Mouse (Mus musculus): Measurements from ENCODE around the gene Sod1. TPM values are rescaled to one million over a fixed set of nuclear protein-coding genes. Genes with fewer than 3 reads are reported as not detected.

The Sod1 gene
- polyA plus RNA-seq, 1 experiment = 1,571 TPM

DNA sequence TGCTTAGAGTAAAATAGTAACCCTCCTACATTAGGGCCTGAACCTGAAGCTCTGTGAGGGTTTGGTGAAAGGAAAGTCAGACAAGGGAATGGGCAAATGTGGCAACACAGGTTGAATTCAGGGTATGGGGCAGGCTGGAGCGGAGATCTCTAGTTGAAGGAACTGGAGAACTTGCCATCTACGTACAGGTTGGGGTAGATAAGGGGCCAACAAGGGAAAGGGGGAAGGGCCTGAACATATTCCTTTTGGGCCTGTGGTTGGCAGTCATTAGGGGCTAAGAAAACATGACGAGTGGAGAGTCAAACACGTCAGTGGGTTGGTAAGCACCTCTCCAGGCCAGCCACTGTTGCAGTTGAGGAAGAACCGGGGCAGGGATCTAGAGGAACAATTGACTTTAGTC, 40.7 kb upstream of the Sod1 start:
- Histone ChIP-seq H3K79me3 (ENCODE audit: low read depth) (no peaks in the 10 kb centered on the region), H3K36me3 (ENCODE audit: control insufficient read depth, insufficient read depth) (no peaks in the 10 kb centered on the region), H3ac (ENCODE audit: control insufficient read depth, insufficient read length, low read depth) (no peak overlapping the region), H3K79me2 (ENCODE audit: control insufficient read depth, insufficient read depth) (no peaks in the 10 kb centered on the region), H3K27me3 (ENCODE audit: control insufficient read depth, insufficient read depth, insufficient read length) (no peaks in the 10 kb centered on the region), H3K4me3 (ENCODE audit: insufficient read depth, poor library complexity, severe bottlenecking) (no peak overlapping the region)
- TF ChIP-seq USF1 (IDR thresholded peaks at IDR 0.05; ENCODE audit: low read depth) (no peak), MYOD1 (IDR thresholded peaks at IDR 0.05; ENCODE audit: control insufficient read depth, insufficient read length, low read depth) (no peak), MAX (IDR thresholded peaks at IDR 0.05) (no peak), CTCF (IDR thresholded peaks at IDR 0.05; ENCODE audit: control insufficient read depth, insufficient read depth, insufficient read length) (no peak), FOSL1 (IDR thresholded peaks at IDR 0.05; ENCODE audit: insufficient read depth, low read length, poor library complexity, severe bottlenecking) (no peak), MYOG (IDR thresholded peaks at IDR 0.05; ENCODE audit: control insufficient read depth, extremely low read depth, insufficient read length) (no peak), CEBPB (IDR thresholded peaks at IDR 0.05; ENCODE audit: low read depth) (no peak)

DNA sequence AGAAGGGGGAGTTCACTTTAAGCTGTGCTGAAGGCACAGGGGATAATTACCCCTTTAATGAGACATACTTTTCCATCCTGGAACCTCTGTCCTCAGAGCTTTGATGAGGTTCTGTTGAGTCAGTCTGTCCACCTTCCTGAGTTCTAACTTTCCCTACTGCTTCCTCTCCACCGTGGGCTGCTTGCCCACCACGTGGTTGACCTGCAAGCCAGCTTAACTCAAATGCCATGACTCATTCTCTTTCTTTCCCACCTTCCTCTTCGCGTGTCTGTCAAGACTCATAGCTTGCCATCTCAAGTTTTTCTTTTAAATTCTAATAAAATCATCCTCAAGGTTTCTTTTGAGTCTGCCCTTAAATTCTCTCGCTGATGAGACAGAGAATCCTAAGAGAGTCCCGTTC, 39.6 kb upstream of the Sod1 start:
- no peak overlapping the region for H3K4me3 ChIP-seq (ENCODE audit: insufficient read depth, poor library complexity, severe bottlenecking)
- TF ChIP-seq CTCF (IDR thresholded peaks at IDR 0.05; ENCODE audit: control insufficient read depth, insufficient read depth, insufficient read length) (no peak), MAX (IDR thresholded peaks at IDR 0.05) (no peak), CEBPB (IDR thresholded peaks at IDR 0.05; ENCODE audit: low read depth) (no peak), USF1 (IDR thresholded peaks at IDR 0.05; ENCODE audit: low read depth) (no peak), MYOD1 (IDR thresholded peaks at IDR 0.05; ENCODE audit: control insufficient read depth, insufficient read length, low read depth) (no peak), FOSL1 (IDR thresholded peaks at IDR 0.05; ENCODE audit: insufficient read depth, low read length, poor library complexity, severe bottlenecking) (no peak), MYOG (IDR thresholded peaks at IDR 0.05; ENCODE audit: control insufficient read depth, extremely low read depth, insufficient read length) (no peak)
- no peaks in the 10 kb centered on the region for H3K79me3 ChIP-seq (ENCODE audit: low read depth)
- H3K36me3 ChIP-seq (ENCODE audit: control insufficient read depth, insufficient read depth) = no peaks in the 10 kb centered on the region
- no peaks in the 10 kb centered on the region for H3K27me3 ChIP-seq (ENCODE audit: control insufficient read depth, insufficient read depth, insufficient read length)
- no peak overlapping the region for H3ac ChIP-seq (ENCODE audit: control insufficient read depth, insufficient read length, low read depth)
- no peaks in the 10 kb centered on the region for H3K79me2 ChIP-seq (ENCODE audit: control insufficient read depth, insufficient read depth)

DNA sequence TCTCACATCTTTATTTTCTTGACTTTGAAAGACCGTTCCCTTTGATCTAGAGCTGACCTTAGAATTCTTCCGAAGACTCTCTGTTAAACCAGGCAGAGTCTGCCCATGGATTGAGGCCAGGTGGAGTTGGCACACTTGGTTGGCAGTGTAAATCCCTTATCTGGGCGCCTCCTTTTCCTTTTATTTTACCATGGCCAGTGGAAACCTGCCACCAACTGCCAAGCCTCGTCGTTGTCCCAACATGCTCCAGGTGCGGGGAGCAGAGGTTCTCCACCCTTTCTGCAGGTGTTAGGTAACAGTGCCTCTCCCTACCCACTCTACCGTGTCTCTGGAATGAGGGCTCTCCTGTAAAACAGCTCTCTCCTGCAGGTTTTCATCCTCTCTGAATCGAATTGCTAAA, 38.9 kb upstream of the Sod1 start:
- TF ChIP-seq FOSL1 (IDR thresholded peaks at IDR 0.05; ENCODE audit: insufficient read depth, low read length, poor library complexity, severe bottlenecking) (no peak), MYOG (IDR thresholded peaks at IDR 0.05; ENCODE audit: control insufficient read depth, extremely low read depth, insufficient read length) (no peak), MAX (IDR thresholded peaks at IDR 0.05) (no peak), CEBPB (IDR thresholded peaks at IDR 0.05; ENCODE audit: low read depth) (no peak), USF1 (IDR thresholded peaks at IDR 0.05; ENCODE audit: low read depth) (no peak), MYOD1 (IDR thresholded peaks at IDR 0.05; ENCODE audit: control insufficient read depth, insufficient read length, low read depth) (no peak), CTCF (IDR thresholded peaks at IDR 0.05; ENCODE audit: control insufficient read depth, insufficient read depth, insufficient read length) (no peak)

DNA sequence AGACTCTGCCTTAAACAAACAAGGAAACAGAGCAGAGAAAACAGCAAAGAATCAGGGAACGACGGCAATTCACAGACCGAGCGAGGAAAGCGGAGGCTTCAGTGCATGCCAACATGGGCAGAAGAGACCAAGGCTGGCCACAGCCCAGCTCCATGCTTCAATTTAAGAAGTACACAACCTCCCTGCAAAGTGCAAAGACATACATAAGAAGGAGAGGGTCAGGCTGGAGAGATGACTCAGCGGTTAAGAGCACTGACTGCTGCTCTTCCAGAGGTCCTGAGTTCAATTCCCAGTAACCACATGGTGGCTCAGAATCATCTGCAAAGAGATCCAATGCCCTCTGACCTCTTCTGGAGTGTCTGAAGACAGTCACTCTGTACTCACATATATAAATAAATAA, 36.4 kb upstream of the Sod1 start:
- no peaks in the 10 kb centered on the region for H3K79me3 ChIP-seq (ENCODE audit: low read depth)
- H3K79me2 ChIP-seq (ENCODE audit: control insufficient read depth, insufficient read depth) = no peaks in the 10 kb centered on the region
- H3K27me3 ChIP-seq (ENCODE audit: control insufficient read depth, insufficient read depth, insufficient read length) = no peaks in the 10 kb centered on the region
- no peaks in the 10 kb centered on the region for H3K36me3 ChIP-seq (ENCODE audit: control insufficient read depth, insufficient read depth)
- no peak overlapping the region for H3ac ChIP-seq (ENCODE audit: control insufficient read depth, insufficient read length, low read depth)
- no peak overlapping the region for H3K4me3 ChIP-seq (ENCODE audit: insufficient read depth, poor library complexity, severe bottlenecking)
- TF ChIP-seq MYOD1 (IDR thresholded peaks at IDR 0.05; ENCODE audit: control insufficient read depth, insufficient read length, low read depth) (no peak), USF1 (IDR thresholded peaks at IDR 0.05; ENCODE audit: low read depth) (no peak), FOSL1 (IDR thresholded peaks at IDR 0.05; ENCODE audit: insufficient read depth, low read length, poor library complexity, severe bottlenecking) (no peak), CTCF (IDR thresholded peaks at IDR 0.05; ENCODE audit: control insufficient read depth, insufficient read depth, insufficient read length) (no peak), CEBPB (IDR thresholded peaks at IDR 0.05; ENCODE audit: low read depth) (no peak), MYOG (IDR thresholded peaks at IDR 0.05; ENCODE audit: control insufficient read depth, extremely low read depth, insufficient read length) (no peak), MAX (IDR thresholded peaks at IDR 0.05) (no peak)

More for the DNA sequence above, 38.9 kb upstream of the Sod1 start:
- Histone ChIP-seq H3K4me3 (ENCODE audit: insufficient read depth, poor library complexity, severe bottlenecking) (no peak overlapping the region), H3ac (ENCODE audit: control insufficient read depth, insufficient read length, low read depth) (no peak overlapping the region), H3K27me3 (ENCODE audit: control insufficient read depth, insufficient read depth, insufficient read length) (no peaks in the 10 kb centered on the region), H3K79me2 (ENCODE audit: control insufficient read depth, insufficient read depth) (no peaks in the 10 kb centered on the region), H3K79me3 (ENCODE audit: low read depth) (no peaks in the 10 kb centered on the region), H3K36me3 (ENCODE audit: control insufficient read depth, insufficient read depth) (no peaks in the 10 kb centered on the region)

DNA sequence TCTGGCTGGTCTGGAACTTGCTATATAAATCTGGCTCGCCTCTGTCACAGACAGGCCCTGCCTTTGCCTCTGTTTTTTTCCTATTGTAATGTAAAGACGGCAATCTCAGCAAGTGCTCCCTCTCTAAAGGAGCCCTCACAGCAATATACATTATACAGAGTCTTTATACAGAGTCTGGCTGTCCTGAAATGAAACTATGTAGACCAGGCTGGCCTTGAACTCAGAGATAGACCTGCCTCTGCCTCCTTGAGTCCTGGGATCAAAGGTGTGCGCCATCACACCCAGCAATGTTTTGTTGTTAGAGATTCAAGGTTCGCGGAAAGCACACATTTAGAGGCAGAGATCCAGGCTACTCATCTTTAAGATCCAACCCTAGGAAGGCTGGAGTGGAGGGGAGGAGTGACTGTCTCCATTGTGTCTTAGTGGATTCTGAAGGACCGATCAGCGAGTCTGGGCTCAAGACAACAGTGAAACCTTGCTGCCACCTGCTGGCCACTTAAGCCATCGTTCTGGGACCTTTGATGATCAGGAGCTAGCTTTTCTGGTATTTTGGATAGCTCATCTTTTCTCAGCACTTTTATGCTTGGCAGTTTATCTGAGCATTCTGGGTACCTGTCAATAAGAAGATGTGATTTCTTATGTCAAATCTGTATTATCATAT, 34.5 kb upstream of the Sod1 start:
- H3K36me3 ChIP-seq (ENCODE audit: control insufficient read depth, insufficient read depth) = no peaks in the 10 kb centered on the region
- no peaks in the 10 kb centered on the region for H3K27me3 ChIP-seq (ENCODE audit: control insufficient read depth, insufficient read depth, insufficient read length)
- no peak overlapping the region for H3ac ChIP-seq (ENCODE audit: control insufficient read depth, insufficient read length, low read depth)
- no peaks in the 10 kb centered on the region for H3K79me2 ChIP-seq (ENCODE audit: control insufficient read depth, insufficient read depth)
- no peaks in the 10 kb centered on the region for H3K79me3 ChIP-seq (ENCODE audit: low read depth)
- TF ChIP-seq MYOD1 (IDR thresholded peaks at IDR 0.05; ENCODE audit: control insufficient read depth, insufficient read length, low read depth) = no peak
- TF ChIP-seq FOSL1 (IDR thresholded peaks at IDR 0.05; ENCODE audit: insufficient read depth, low read length, poor library complexity, severe bottlenecking) = no peak
- no peak for TF ChIP-seq MAX (IDR thresholded peaks at IDR 0.05)
- peak; percentile 72 for TF ChIP-seq CTCF (IDR thresholded peaks at IDR 0.05; ENCODE audit: control insufficient read depth, insufficient read depth, insufficient read length)
- TF ChIP-seq CEBPB (IDR thresholded peaks at IDR 0.05; ENCODE audit: low read depth) = no peak
- no peak overlapping the region for H3K4me3 ChIP-seq (ENCODE audit: insufficient read depth, poor library complexity, severe bottlenecking)

All from C2C12 (cell line).